ENCODE assay signal across 8 mouse cellular contexts in the genomic region with DNA sequence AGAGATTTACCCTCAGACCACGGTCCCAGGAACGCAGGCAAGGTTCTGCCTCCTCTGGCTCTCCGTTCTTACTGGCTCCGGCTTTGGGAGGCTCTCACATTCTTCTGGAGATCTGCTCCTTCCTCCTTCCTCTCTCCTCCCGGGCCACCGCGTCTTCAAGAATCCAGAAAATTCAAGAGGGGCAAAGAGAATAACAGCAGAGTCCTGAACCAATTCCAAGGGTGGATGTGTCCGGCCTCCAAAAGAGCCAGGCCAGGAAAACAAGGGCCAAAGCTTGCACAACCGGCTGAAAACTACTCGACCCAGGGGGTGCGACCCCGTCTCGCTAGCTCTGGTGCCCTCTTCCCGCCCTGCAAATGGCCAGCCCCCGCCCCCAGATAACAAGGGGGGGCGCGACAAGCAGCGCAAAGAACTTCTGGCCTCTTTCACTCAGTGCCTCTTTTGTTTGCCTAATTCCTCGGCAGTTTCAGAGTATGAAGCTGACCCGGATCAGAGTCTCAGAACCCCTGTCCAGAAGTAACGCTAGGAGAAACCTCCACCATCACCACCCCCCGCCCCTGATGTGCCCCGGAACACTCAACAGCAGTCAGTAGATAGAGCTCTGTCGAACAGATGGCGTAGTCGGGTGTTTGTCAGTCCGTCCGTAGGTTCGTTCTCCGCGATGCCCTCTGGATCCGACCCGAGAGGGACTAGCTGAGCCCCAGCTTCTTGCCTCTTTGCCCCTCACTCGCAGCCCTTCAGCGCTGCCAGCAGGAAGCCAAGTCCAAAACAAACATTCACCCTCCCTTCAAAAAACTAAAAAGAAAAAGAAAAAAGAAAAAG. TPM values are rescaled to one million over a fixed set of nuclear protein-coding genes. Genes with fewer than 3 reads are reported as not detected.
DNase-seq lines count a peak whose midpoint lies in the region; ATAC-seq and TF ChIP-seq lines count a peak whose summit lies in the region.

No protein-coding gene starts in this region.

- peak overlapping the region; percentile 90 for H3K4me2 ChIP-seq in intestine, embryonic 15.5 days (replicated peaks)
- H3K4me2 ChIP-seq in liver, embryonic 16.5 days (ENCODE audit: low read depth, low read length): peak overlapping the region; percentile 84
- H3K4me2 ChIP-seq in neural tube, embryonic 13.5 days: peak overlapping the region; percentile 85

- intact Hi-C loops in gastrocnemius, postnatal 14 days (cut with DNase I; ENCODE audit: low total_unique reads): loop anchor here (5.0 to 10.0 kb wide), 2 partner anchors 35 to 207 kb away; a partner anchor contains a TSS

- H3K27me3 ChIP-seq in ES-Bruce4 (ENCODE audit: control insufficient read depth, insufficient read depth, low read length, poor library complexity, severe bottlenecking): no peaks in the 10 kb centered on the region
- H3K27me3 ChIP-seq in intestine, embryonic 15.5 days (replicated peaks): no peaks in the 10 kb centered on the region
- H3K27me3 ChIP-seq in liver, embryonic 16.5 days (ENCODE audit: control insufficient read depth, insufficient read depth, low read depth, low read length): peaks cover 19% of the 10 kb centered on the region
- peaks cover 19% of the 10 kb centered on the region for H3K27me3 ChIP-seq in neural tube, embryonic 13.5 days

- DNase-seq in adrenal gland, postnatal 36 days: peak; percentile 41 to 65
- peak; percentile 43 for DNase-seq in gastrocnemius, postnatal 14 days
- no peak for DNase-seq in MN1 (ENCODE audit: low spot score)
- no peak for DNase-seq in frontal cortex, postnatal 25 days (ENCODE audit: low spot score in 2 of 2)

- H3K4me1 ChIP-seq in ES-Bruce4 (ENCODE audit: control insufficient read depth, insufficient read depth, low read length): peaks cover 3% of the 10 kb centered on the region
- peaks cover 41% of the 10 kb centered on the region for H3K4me1 ChIP-seq in intestine, embryonic 15.5 days (replicated peaks)
- H3K4me1 ChIP-seq in liver, embryonic 16.5 days (ENCODE audit: control insufficient read depth, low read depth, low read length): peaks cover 19% of the 10 kb centered on the region
- peaks cover 55% of the 10 kb centered on the region for H3K4me1 ChIP-seq in neural tube, embryonic 13.5 days (replicated peaks)

- no peak for TF ChIP-seq CTCF in ES-Bruce4 (IDR thresholded peaks at IDR 0.05; ENCODE audit: low read depth, low read length)

- H3K27ac ChIP-seq in ES-Bruce4 (ENCODE audit: insufficient read depth, low read length): no peak overlapping the region
- H3K27ac ChIP-seq in intestine, embryonic 15.5 days: peak overlapping the region; percentile 94
- H3K27ac ChIP-seq in liver, embryonic 16.5 days (ENCODE audit: low read length): peak overlapping the region; percentile 81
- peak overlapping the region; percentile 86 for H3K27ac ChIP-seq in neural tube, embryonic 13.5 days (replicated peaks)

- no peak for TF ChIP-seq POLR2A in ES-Bruce4 (IDR thresholded peaks at IDR 0.05; ENCODE audit: insufficient read depth, low read length)

- WGBS in intestine, embryonic 15.5 days: 2% methylated on average over 35 of the region's 35 CpGs
- WGBS in liver, embryonic 16.5 days (ENCODE audit: insufficient replicate concordance): 2% methylated on average over 35 of the region's 35 CpGs
- WGBS in neural tube, embryonic 13.5 days: under 1% methylated on average over 35 of the region's 35 CpGs

- no peaks in the 10 kb centered on the region for H3K9me3 ChIP-seq in ES-Bruce4 (replicated peaks; ENCODE audit: control insufficient read depth, insufficient read depth, low read length, poor library complexity, severe bottlenecking)
- H3K9me3 ChIP-seq in intestine, embryonic 15.5 days: no peaks in the 10 kb centered on the region
- H3K9me3 ChIP-seq in liver, embryonic 16.5 days (replicated peaks; ENCODE audit: control insufficient read depth, low read length): no peaks in the 10 kb centered on the region
- no peaks in the 10 kb centered on the region for H3K9me3 ChIP-seq in neural tube, embryonic 13.5 days

- H3K9ac ChIP-seq in ES-Bruce4 (ENCODE audit: low read depth, poor library complexity, severe bottlenecking): peak overlapping the region; percentile 76
- peak overlapping the region; percentile 86 for H3K9ac ChIP-seq in intestine, embryonic 15.5 days
- peak overlapping the region; percentile 76 for H3K9ac ChIP-seq in liver, embryonic 16.5 days (ENCODE audit: low read depth, low read length)
- peak overlapping the region; percentile 78 for H3K9ac ChIP-seq in neural tube, embryonic 13.5 days

- no peak for TF ChIP-seq EP300 in ES-Bruce4 (IDR thresholded peaks at IDR 0.05; ENCODE audit: insufficient read depth, low read depth, low read length)

- H3K36me3 ChIP-seq in ES-Bruce4 (ENCODE audit: control insufficient read depth, insufficient read depth, low read length, poor library complexity, severe bottlenecking): no peaks in the 10 kb centered on the region
- no peaks in the 10 kb centered on the region for H3K36me3 ChIP-seq in intestine, embryonic 15.5 days
- H3K36me3 ChIP-seq in liver, embryonic 16.5 days (ENCODE audit: control insufficient read depth, insufficient read depth): no peaks in the 10 kb centered on the region
- no peaks in the 10 kb centered on the region for H3K36me3 ChIP-seq in neural tube, embryonic 13.5 days

- peak; percentile 37 for ATAC-seq in intestine, embryonic 15.5 days
- ATAC-seq in liver, embryonic 16.5 days (ENCODE audit: low read depth): no peak
- peak; percentile 28; the same call in 1 of the 2 replicates for ATAC-seq in neural tube, embryonic 13.5 days (ENCODE audit: low read depth)

- H3K4me3 ChIP-seq in ES-Bruce4 (ENCODE audit: low read depth, low read length): peak overlapping the region; percentile 79
- H3K4me3 ChIP-seq in intestine, embryonic 15.5 days (replicated peaks): peak overlapping the region; percentile 73
- peak overlapping the region; percentile 69 for H3K4me3 ChIP-seq in liver, embryonic 16.5 days (ENCODE audit: low read depth, low read length)
- peak overlapping the region; percentile 65 for H3K4me3 ChIP-seq in neural tube, embryonic 13.5 days

RNA-seq across cellular contexts. Expression of a gene that starts 0.8 kb away (rescaled TPM):
- 4.2 and 4.5 TPM in 2 replicates for polyA plus RNA-seq in ES-Bruce4 (2011; ENCODE audit: insufficient read depth, insufficient read length, low read depth, missing spikeins)
- total RNA-seq in adrenal gland, postnatal 36 days (2021): 10 to 100 TPM; 24.2 to 27.9 TPM
- 1 to 10 TPM; 6.4 to 6.5 TPM for total RNA-seq in gastrocnemius, postnatal 14 days (2021)
- polyA plus RNA-seq in intestine, embryonic 15.5 days (2015; fragmentation: Nextera tagmentation; extraction: Ambion mirVana): 6.2 and 6.3 TPM in 2 replicates
- 1.8 and 1.9 TPM in 2 replicates for polyA plus RNA-seq in liver, embryonic 16.5 days (2015; fragmentation: Nextera tagmentation; extraction: Ambion mirVana)
- 2.9 TPM in 2 replicates for polyA plus RNA-seq in neural tube, embryonic 13.5 days (2015; fragmentation: Nextera tagmentation; extraction: Ambion mirVana)

RNA-seq across cellular contexts. Expression of a gene that starts 9.9 kb away (rescaled TPM):
- polyA plus RNA-seq in ES-Bruce4 (2011; ENCODE audit: insufficient read depth, insufficient read length, low read depth, missing spikeins): 89.9 and 101 TPM in 2 replicates
- total RNA-seq in adrenal gland, postnatal 36 days (2021): 100 to 1,000 TPM in 1 of 2 experiments, 10 to 100 TPM in 1; 89.4 to 106 TPM
- 10 to 100 TPM; 40.1 to 43.1 TPM for total RNA-seq in gastrocnemius, postnatal 14 days (2021)
- 71.2 and 74.5 TPM in 2 replicates for polyA plus RNA-seq in intestine, embryonic 15.5 days (2015; fragmentation: Nextera tagmentation; extraction: Ambion mirVana)
- polyA plus RNA-seq in liver, embryonic 16.5 days (2015; fragmentation: Nextera tagmentation; extraction: Ambion mirVana): 38.1 and 42.0 TPM in 2 replicates
- 80.2 and 85.5 TPM in 2 replicates for polyA plus RNA-seq in neural tube, embryonic 13.5 days (2015; fragmentation: Nextera tagmentation; extraction: Ambion mirVana)

RNA-seq across cellular contexts. Expression of a gene that starts 23.3 kb away (rescaled TPM):
- polyA plus RNA-seq in ES-Bruce4 (2011; ENCODE audit: insufficient read depth, insufficient read length, low read depth, missing spikeins): 18.1 and 18.5 TPM in 2 replicates
- total RNA-seq in adrenal gland, postnatal 36 days (2021): 10 to 100 TPM; 11.7 to 12.4 TPM
- total RNA-seq in gastrocnemius, postnatal 14 days (2021): 1 to 10 TPM; 7.3 to 7.4 TPM
- polyA plus RNA-seq in intestine, embryonic 15.5 days (2015; fragmentation: Nextera tagmentation; extraction: Ambion mirVana): 13.2 and 13.3 TPM in 2 replicates
- polyA plus RNA-seq in liver, embryonic 16.5 days (2015; fragmentation: Nextera tagmentation; extraction: Ambion mirVana): 7.1 and 7.8 TPM in 2 replicates
- polyA plus RNA-seq in neural tube, embryonic 13.5 days (2015; fragmentation: Nextera tagmentation; extraction: Ambion mirVana): 28.7 and 29.0 TPM in 2 replicates

Comparison
In these comparisons a context has a peak if more than half of its experiments do, and no peak if none do; other contexts are left out.
1. DNase-seq: peak in adrenal gland, postnatal 36 days (2 of 2) and gastrocnemius, postnatal 14 days (single experiment); none in MN1 (single experiment) and frontal cortex, postnatal 25 days (0 of 2).
2. Peak in every context shown above with its lines, with median percentiles within 50 percentile points of each other: H3K4me3 ChIP-seq, H3K9ac ChIP-seq and H3K4me2 ChIP-seq.